8 mouse cellular contexts compared by ENCODE assay signal in the genomic region with DNA sequence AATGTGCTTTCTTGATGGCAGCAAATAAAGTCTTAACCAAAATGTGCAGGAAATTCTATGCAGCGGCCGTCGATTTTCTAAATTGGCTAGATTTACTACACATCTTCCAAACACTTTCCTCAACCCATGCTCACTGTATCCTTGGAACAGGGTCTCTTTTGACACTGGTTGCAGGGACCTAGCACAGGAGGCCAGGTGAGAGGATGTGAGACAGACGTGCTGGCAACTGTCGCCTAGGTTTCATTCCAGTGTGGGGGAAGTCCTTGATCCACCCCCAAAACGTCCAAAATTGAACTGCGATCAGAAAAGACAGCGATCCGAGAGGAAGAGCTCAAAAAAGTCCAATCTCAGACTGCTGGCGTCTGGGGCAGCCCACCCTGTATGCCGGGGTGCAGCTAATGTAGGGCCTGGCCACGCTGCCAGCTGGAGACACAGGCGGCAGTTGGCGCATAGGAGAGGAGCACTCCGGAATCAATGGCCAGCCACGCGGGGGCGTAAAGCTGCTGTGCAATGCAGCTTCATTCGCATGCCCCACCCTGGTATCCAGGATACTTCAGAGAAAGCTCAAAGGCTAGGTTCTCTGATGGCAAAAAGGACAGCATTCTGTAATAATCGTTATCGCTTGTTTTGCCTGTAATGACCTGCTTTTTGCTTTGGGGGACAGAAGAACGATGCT. TPM values are rescaled to one million over a fixed set of nuclear protein-coding genes. Genes with fewer than 3 reads are reported as not detected.
DNase-seq lines count a peak whose midpoint lies in the region; ATAC-seq and TF ChIP-seq lines count a peak whose summit lies in the region.

No protein-coding gene starts in this region.

- H3K4me1 ChIP-seq in forebrain, embryonic 11.5 days (replicated peaks; ENCODE audit: control insufficient read depth, insufficient read depth, low read length): no peaks in the 10 kb centered on the region
- H3K4me1 ChIP-seq in heart, embryonic 16.5 days (ENCODE audit: control insufficient read depth, insufficient read depth, low read length): 0 out of 2 replicates have a peak, but pooled peaks cover 2% of the 10 kb centered on the region
- peaks cover 4% of the 10 kb centered on the region; the same call in 1 of the 2 replicates for H3K4me1 ChIP-seq in liver, embryonic 15.5 days (replicated peaks)
- 0 out of 2 replicates have a peak, but pooled peaks cover 6% of the 10 kb centered on the region for H3K4me1 ChIP-seq in neural tube, embryonic 13.5 days (replicated peaks)

- peak; percentile 69 to 71 for DNase-seq in B cell, adult 2 months
- DNase-seq in brain, embryonic 14.5 days (ENCODE audit: low read depth): peak; percentile 91
- peak; percentile 87 for DNase-seq in forebrain, embryonic 11.5 days (ENCODE audit: low spot score)
- peak; percentile 80 to 86 for DNase-seq in kidney, postnatal 25 days
- DNase-seq in telencephalon, adult 2 months (ENCODE audit: low read depth, low spot score): peak; percentile 44

- H3K36me3 ChIP-seq in forebrain, embryonic 11.5 days (ENCODE audit: control insufficient read depth, insufficient read depth, low read length): no peaks in the 10 kb centered on the region
- no peaks in the 10 kb centered on the region for H3K36me3 ChIP-seq in heart, embryonic 16.5 days (ENCODE audit: control insufficient read depth, insufficient read depth)
- no peaks in the 10 kb centered on the region for H3K36me3 ChIP-seq in liver, embryonic 15.5 days (replicated peaks)
- H3K36me3 ChIP-seq in neural tube, embryonic 13.5 days: no peaks in the 10 kb centered on the region

- peak overlapping the region; percentile 16; the same call in 1 of the 2 replicates for H3K4me2 ChIP-seq in forebrain, embryonic 11.5 days (ENCODE audit: low read depth, low read length, severe bottlenecking)
- H3K4me2 ChIP-seq in heart, embryonic 16.5 days (ENCODE audit: low read depth, low read length): peak overlapping the region; percentile 62
- peak overlapping the region; percentile 44 for H3K4me2 ChIP-seq in liver, embryonic 15.5 days
- H3K4me2 ChIP-seq in neural tube, embryonic 13.5 days: peak overlapping the region; percentile 38

- H3K27ac ChIP-seq in forebrain, embryonic 11.5 days (ENCODE audit: low read depth, low read length): no peak overlapping the region
- no peak overlapping the region for H3K27ac ChIP-seq in heart, embryonic 16.5 days (ENCODE audit: low read length)
- no peak overlapping the region for H3K27ac ChIP-seq in liver, embryonic 15.5 days (replicated peaks)
- no peak overlapping the region for H3K27ac ChIP-seq in neural tube, embryonic 13.5 days (replicated peaks)

- WGBS in forebrain, embryonic 11.5 days: 21% methylated on average over 22 of the region's 22 CpGs
- WGBS in heart, embryonic 16.5 days: 19% methylated on average over 22 of the region's 22 CpGs
- 15% methylated on average over 22 of the region's 22 CpGs for WGBS in liver, embryonic 15.5 days (ENCODE audit: insufficient replicate concordance)
- WGBS in neural tube, embryonic 13.5 days: 21% methylated on average over 22 of the region's 22 CpGs

- H3K27me3 ChIP-seq in forebrain, embryonic 11.5 days (ENCODE audit: control insufficient read depth, insufficient read depth, low read length): no peaks in the 10 kb centered on the region
- no peaks in the 10 kb centered on the region for H3K27me3 ChIP-seq in heart, embryonic 16.5 days (ENCODE audit: control insufficient read depth, insufficient read depth, low read length)
- H3K27me3 ChIP-seq in liver, embryonic 15.5 days: no peaks in the 10 kb centered on the region
- no peaks in the 10 kb centered on the region for H3K27me3 ChIP-seq in neural tube, embryonic 13.5 days

- TF ChIP-seq CTCF in brain, embryonic 14.5 days (IDR thresholded peaks at IDR 0.05; ENCODE audit: borderline replicate concordance, extremely low read depth, insufficient read depth, insufficient read length): peak; percentile 78

- ATAC-seq in forebrain, embryonic 11.5 days (replicated peaks; ENCODE audit: low FRiP score): peak; percentile 88
- peak; percentile 75; the same call in 1 of the 2 replicates for ATAC-seq in heart, embryonic 16.5 days (replicated peaks; ENCODE audit: extremely low read depth, insufficient read depth, low FRiP score)
- peak; percentile 40; the same call in 1 of the 2 replicates for ATAC-seq in liver, embryonic 15.5 days (ENCODE audit: insufficient read depth)
- ATAC-seq in neural tube, embryonic 13.5 days (ENCODE audit: low read depth): peak; percentile 91

- H3K9ac ChIP-seq in forebrain, embryonic 11.5 days (ENCODE audit: low read length): no peak overlapping the region
- H3K9ac ChIP-seq in heart, embryonic 16.5 days (ENCODE audit: low read length): peak overlapping the region; percentile 66
- no peak overlapping the region for H3K9ac ChIP-seq in liver, embryonic 15.5 days
- H3K9ac ChIP-seq in neural tube, embryonic 13.5 days: peak overlapping the region; percentile 49; the same call in 1 of the 2 replicates

- no peak for TF ChIP-seq POLR2A in brain, embryonic 14.5 days (IDR thresholded peaks at IDR 0.05; ENCODE audit: borderline replicate concordance, extremely low read depth, insufficient read depth, insufficient read length, poor library complexity, severe bottlenecking)

- no peaks in the 10 kb centered on the region for H3K9me3 ChIP-seq in forebrain, embryonic 11.5 days (ENCODE audit: control insufficient read depth, low read length)
- H3K9me3 ChIP-seq in heart, embryonic 16.5 days (replicated peaks; ENCODE audit: control insufficient read depth, low read length): no peaks in the 10 kb centered on the region
- no peaks in the 10 kb centered on the region for H3K9me3 ChIP-seq in liver, embryonic 15.5 days (replicated peaks)
- H3K9me3 ChIP-seq in neural tube, embryonic 13.5 days: no peaks in the 10 kb centered on the region

- no peak overlapping the region for H3K4me3 ChIP-seq in forebrain, embryonic 11.5 days (ENCODE audit: low read depth, low read length)
- H3K4me3 ChIP-seq in heart, embryonic 16.5 days (ENCODE audit: low read length): peak overlapping the region; percentile 39
- H3K4me3 ChIP-seq in liver, embryonic 15.5 days (replicated peaks): no peak overlapping the region
- H3K4me3 ChIP-seq in neural tube, embryonic 13.5 days: no peak overlapping the region

RNA-seq across cellular contexts. Expression of gene Trappc3l, which starts 3.6 kb away (rescaled TPM):
- polyA plus RNA-seq in brain, embryonic 14.5 days (2012; rRNA removed): 0.08 TPM in 1 of 2 replicates, not detected in the other
- polyA plus RNA-seq in forebrain, embryonic 11.5 days (2014; fragmentation: Nextera tagmentation; extraction: Ambion mirVana): not detected in 2 replicates
- polyA plus RNA-seq in heart, embryonic 16.5 days (2015; fragmentation: Nextera tagmentation; extraction: Ambion mirVana): not detected in 2 replicates
- polyA plus RNA-seq in liver, embryonic 15.5 days (2015; fragmentation: Nextera tagmentation; extraction: Ambion mirVana): not detected in 2 replicates
- not detected in 2 replicates for polyA plus RNA-seq in neural tube, embryonic 13.5 days (2015; fragmentation: Nextera tagmentation; extraction: Ambion mirVana)

RNA-seq across cellular contexts. Expression of gene Calhm4, which starts 10.3 kb away (rescaled TPM):
- not detected in 2 replicates for polyA plus RNA-seq in brain, embryonic 14.5 days (2012; rRNA removed)
- polyA plus RNA-seq in forebrain, embryonic 11.5 days (2014; fragmentation: Nextera tagmentation; extraction: Ambion mirVana): not detected in 2 replicates
- polyA plus RNA-seq in heart, embryonic 16.5 days (2015; fragmentation: Nextera tagmentation; extraction: Ambion mirVana): not detected in 2 replicates
- not detected in 2 replicates for polyA plus RNA-seq in liver, embryonic 15.5 days (2015; fragmentation: Nextera tagmentation; extraction: Ambion mirVana)
- not detected in 2 replicates for polyA plus RNA-seq in neural tube, embryonic 13.5 days (2015; fragmentation: Nextera tagmentation; extraction: Ambion mirVana)

RNA-seq across cellular contexts. Expression of gene Rwdd1, which starts 14.3 kb away (rescaled TPM):
- 70.6 and 72.4 TPM in 2 replicates for polyA plus RNA-seq in brain, embryonic 14.5 days (2012; rRNA removed)
- polyA plus RNA-seq in forebrain, embryonic 11.5 days (2014; fragmentation: Nextera tagmentation; extraction: Ambion mirVana): 151 and 165 TPM in 2 replicates
- 89.5 and 94.5 TPM in 2 replicates for polyA plus RNA-seq in heart, embryonic 16.5 days (2015; fragmentation: Nextera tagmentation; extraction: Ambion mirVana)
- polyA plus RNA-seq in liver, embryonic 15.5 days (2015; fragmentation: Nextera tagmentation; extraction: Ambion mirVana): 31.0 and 33.4 TPM in 2 replicates
- 128 and 141 TPM in 2 replicates for polyA plus RNA-seq in neural tube, embryonic 13.5 days (2015; fragmentation: Nextera tagmentation; extraction: Ambion mirVana)

Comparison
In these comparisons a context has a peak if more than half of its experiments do, and no peak if none do; other contexts are left out.
1. ATAC-seq: peak in every context shown above with its lines; median percentile 91 in neural tube, embryonic 13.5 days; 88 in forebrain, embryonic 11.5 days; 75 in heart, embryonic 16.5 days; 40 in liver, embryonic 15.5 days.
2. H3K9ac ChIP-seq: peak in heart, embryonic 16.5 days (single experiment) and neural tube, embryonic 13.5 days (single experiment); none in forebrain, embryonic 11.5 days (single experiment) and liver, embryonic 15.5 days (single experiment).
3. Peak in every context shown above with its lines, with median percentiles within 50 percentile points of each other: DNase-seq and H3K4me2 ChIP-seq.